Mouse (Mus musculus): Measurements from ENCODE around the gene Pcnx3. TPM values are rescaled to one million over a fixed set of nuclear protein-coding genes. Genes with fewer than 3 reads are reported as not detected.

The Pcnx3 gene
- total RNA-seq, 2 experiments from 2014 or later = 22.7 to 35.2 TPM

DNA sequence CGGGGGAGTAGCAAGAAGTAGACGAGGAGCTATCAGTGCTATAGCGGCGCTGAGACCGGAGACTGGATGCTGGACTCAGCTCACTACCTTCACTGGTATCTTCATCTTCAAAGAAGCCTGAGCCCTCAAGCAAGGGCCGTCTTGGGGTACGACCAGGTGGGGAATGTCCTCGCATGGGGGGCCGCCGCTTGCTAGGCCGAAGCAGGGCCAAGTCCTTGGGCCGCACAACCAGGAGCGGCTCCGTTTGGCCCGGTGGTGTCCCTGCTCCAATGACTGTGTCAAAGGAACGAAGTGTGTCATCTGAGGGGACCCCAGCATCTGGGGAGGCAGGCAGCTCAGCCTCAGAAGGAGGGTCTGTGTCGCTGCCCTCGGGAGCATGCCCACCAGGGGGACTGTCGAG is 3.3 kb downstream of the Pcnx3 start:
- ATAC-seq (replicated peaks; ENCODE audit: poor library complexity, severe bottlenecking) = no peak

DNA sequence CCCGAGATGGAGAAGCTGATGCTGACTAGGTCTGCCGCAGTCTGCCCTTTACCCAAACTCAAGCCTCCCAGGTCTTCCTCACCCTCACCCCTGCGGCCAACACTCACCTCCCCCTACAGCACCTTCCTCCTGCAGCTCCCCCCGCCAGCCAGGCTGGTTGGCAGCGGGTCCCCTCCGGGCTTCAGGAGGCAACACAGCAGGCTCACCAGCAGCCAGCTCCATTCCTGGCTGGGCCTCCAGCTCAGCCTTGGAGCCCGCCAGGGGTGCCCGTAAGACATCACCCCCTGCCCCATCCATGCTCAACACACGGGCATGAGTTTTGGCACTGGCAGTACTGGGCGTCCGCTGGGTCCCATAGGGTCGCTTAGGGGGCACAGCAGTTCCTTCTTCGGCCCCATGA is 3.7 kb downstream of the Pcnx3 start:
- ATAC-seq (replicated peaks; ENCODE audit: poor library complexity, severe bottlenecking) = no peak

GRCm38 (mm10) chr19:5684236-5684635 is 4.5 kb downstream of the Pcnx3 start:
- no peak for ATAC-seq (replicated peaks; ENCODE audit: poor library complexity, severe bottlenecking)

- no peak for ATAC-seq (replicated peaks; ENCODE audit: poor library complexity, severe bottlenecking)
Measured at GRCm38 (mm10) chr19:5680432-5680831, 8.3 kb downstream of the Pcnx3 start.

DNA sequence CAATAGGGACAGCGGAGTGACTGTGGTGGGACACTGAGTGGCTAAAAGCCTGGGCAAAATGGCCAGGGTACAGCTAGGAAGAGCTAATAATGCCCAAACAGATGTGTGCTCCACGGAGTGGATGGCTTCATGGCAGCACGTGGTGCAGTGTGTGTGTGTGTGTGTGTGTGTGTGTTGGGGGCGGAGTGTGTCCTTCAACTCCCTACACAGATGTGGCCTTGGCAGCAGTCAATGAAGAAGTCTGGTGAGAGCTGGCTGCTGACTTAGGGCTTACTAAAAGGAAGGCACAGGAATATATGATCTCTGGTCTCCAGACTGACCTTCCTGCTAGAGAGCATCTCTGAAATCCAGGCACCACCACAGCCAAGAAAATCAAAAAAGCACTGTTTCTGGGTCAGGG is 20.3 kb downstream of the Pcnx3 start:
- ATAC-seq (replicated peaks; ENCODE audit: poor library complexity, severe bottlenecking) = no peak

DNA sequence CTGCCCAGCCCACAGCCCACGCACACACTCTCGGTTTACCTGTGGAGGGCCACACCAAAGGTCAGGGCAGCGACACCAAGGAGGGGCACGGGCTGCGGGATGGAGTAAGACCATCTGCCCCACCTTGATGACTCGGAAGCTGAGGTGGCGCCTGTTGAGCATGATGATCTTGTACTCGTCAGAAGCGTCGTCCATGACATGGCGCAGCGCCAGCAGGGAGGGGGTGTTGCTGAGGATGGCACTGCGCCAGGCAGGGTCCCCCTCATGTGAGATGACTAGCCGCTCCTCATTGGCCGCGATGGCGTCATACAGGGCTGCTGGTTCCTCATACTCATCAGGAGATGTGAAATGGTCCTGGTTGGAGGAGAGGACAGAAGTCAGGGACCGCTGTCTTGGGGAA is 22.3 kb downstream of the Pcnx3 start:
- no peak for ATAC-seq (replicated peaks; ENCODE audit: poor library complexity, severe bottlenecking)

DNA sequence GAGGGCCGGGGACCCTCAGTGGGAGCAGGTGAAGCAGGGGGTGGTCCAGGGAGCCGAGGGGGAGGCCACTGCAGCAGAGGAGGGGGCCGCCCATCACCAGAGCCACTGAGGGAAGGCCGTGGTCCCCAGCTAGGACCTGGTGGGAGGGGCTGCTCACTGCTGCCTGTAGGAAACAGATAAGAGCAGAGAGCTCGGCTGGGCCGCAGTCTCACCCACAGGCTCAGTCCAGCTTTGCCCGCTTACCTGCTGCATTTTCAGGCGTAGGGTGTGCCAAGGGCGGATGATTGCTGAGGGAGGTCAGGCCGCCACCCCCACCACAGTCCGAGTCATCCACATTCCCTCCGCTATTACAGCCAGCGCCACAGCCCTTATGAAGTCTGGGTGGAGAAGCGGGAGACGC is 23.2 kb downstream of the Pcnx3 start:
- no peak for ATAC-seq (replicated peaks; ENCODE audit: poor library complexity, severe bottlenecking)

- ATAC-seq (replicated peaks; ENCODE audit: poor library complexity, severe bottlenecking) = no peak
Measured at GRCm38 (mm10) chr19:5664669-5665257, 23.9 kb downstream of the Pcnx3 start.

- ATAC-seq (replicated peaks; ENCODE audit: poor library complexity, severe bottlenecking) = peak; percentile 80
Measured at GRCm38 (mm10) chr19:5662981-5663913, 25.5 kb downstream of the Pcnx3 start, which contains the start of gene Sipa1. Gene Sipa1 (minus strand): TSS chr19:5663707.

DNA sequence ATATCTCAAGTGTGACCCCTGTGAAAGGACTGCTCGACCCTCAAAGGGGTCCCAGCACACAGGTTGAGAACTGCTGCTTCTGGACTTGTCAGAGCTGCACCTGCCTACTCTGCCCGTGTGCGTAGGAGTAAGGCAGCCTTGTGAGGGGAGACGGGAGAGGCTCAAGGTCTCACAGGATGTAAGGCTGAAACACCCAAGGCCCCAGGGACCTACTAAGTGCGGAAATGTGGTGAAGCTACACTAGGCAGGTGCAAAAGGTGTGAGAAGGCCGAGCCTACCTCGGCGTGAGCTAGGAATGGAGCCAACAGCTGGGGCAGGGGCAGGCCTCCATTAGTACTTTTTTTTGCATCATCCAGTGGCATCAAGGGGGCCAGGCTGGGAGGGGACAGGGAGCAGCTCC is 26.4 kb downstream of the Pcnx3 start:
- ATAC-seq (replicated peaks; ENCODE audit: poor library complexity, severe bottlenecking) = no peak

- peak; percentile 65 for ATAC-seq (replicated peaks; ENCODE audit: poor library complexity, severe bottlenecking)
Measured at GRCm38 (mm10) chr19:5660942-5661751, 27.6 kb downstream of the Pcnx3 start.

DNA sequence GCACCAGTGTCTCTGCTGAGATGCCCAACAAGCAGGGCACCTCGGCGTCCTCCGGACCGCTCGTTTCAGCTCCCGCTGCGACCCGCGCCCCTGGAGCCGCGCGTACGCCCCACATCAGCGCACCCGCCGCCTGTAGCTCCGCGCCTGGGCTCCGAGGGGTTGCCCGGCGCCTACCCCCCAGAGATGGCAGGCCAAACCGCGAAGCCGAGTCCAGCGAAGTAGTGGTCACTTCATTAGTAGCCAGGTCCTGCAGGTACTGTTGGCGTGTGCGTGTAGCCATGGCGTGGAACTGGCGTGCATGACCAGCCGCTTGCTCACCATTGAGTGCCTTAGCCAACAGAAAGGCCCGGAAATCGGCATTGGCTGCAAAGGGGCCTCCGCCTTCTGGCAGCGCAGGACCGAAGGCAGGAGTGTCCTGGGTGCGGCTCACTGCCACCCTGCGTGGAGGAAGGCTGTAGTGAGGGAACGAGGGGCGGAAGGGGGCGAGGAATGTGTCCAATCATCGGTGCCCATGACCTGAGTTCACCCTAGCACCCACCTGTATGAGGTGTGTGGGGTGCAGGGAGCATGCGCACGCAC is 33.9 kb downstream of the Pcnx3 start:
- no peak for ATAC-seq (replicated peaks; ENCODE audit: poor library complexity, severe bottlenecking)

- ATAC-seq (replicated peaks; ENCODE audit: poor library complexity, severe bottlenecking) = no peak
Measured at GRCm38 (mm10) chr19:5653969-5654719, 34.6 kb downstream of the Pcnx3 start.

- ATAC-seq (replicated peaks; ENCODE audit: poor library complexity, severe bottlenecking) = no peak
Measured at GRCm38 (mm10) chr19:5652570-5652969, 36.1 kb downstream of the Pcnx3 start.

DNA sequence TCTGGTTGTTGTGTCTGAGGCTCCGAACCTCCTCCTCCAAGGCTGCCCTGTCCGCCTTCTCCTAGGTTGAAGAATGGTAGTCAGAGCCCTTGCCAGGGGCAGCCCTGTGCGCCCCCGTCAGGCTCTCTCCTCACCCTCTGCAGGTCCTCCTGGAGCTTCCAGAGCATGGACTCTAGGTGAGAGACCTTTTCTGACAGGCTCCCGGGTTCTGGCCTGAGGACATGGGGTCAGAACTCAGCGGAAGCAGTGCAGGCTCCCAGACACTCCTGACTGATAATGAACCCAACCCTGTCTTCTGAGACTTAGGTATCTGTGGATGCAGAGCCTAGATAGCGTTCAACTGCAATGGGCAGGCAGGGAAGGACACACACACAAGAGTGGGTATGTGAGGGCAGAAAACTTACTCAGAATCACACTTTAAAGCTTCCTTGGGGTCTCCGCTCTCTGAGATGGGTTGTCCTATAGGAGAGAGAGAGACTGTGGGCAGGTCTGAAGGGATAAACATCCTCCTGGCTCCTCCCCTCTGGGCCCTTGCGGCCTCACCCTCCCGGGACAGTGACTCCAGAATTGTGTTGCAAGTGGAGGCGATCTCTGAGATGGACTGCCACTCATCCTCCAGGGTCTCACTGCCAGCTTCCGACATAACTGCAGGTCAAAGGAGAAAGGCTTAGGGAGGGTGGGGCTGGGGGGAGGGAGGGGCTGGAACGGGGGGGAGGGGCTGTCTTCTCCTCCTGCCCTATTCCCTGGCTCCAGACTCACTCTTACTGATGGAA is 37.0 kb downstream of the Pcnx3 start:
- no peak for ATAC-seq (replicated peaks; ENCODE audit: poor library complexity, severe bottlenecking)

- ATAC-seq (replicated peaks; ENCODE audit: poor library complexity, severe bottlenecking) = peak; percentile 85
Measured at GRCm38 (mm10) chr19:5649298-5649741, 39.4 kb downstream of the Pcnx3 start.

GRCm38 (mm10) chr19:5648401-5649297 is 40.1 kb downstream of the Pcnx3 start:
- peak; percentile 69 for ATAC-seq (replicated peaks; ENCODE audit: poor library complexity, severe bottlenecking)

- ATAC-seq (replicated peaks; ENCODE audit: poor library complexity, severe bottlenecking) = no peak
Measured at GRCm38 (mm10) chr19:5647791-5648190, 40.9 kb downstream of the Pcnx3 start.
